Mouse (Mus musculus) splenic B cell, adult 2 months (primary cell): ENCODE measurements at regions not wholly inside any gene's neighbourhood (a gene's known extent, or its start where the extent isn't known, plus 50 kb on each side); places are given as distances from the start of the nearest gene placed in this dataset.

Experiments used
- DNase-seq: peaks from one replicate; pipeline ENCODE4 v3.0.0-alpha.2; 2011; ENCODE audit warnings: low read depth, low spot score
- H3K27me3 ChIP-seq: 2 replicates; pipeline ENCODE4 v1.6.1; 2012; ENCODE audit warnings: mild to moderate bottlenecking, low read length, moderate library complexity, mixed read lengths; ENCODE audit not compliant: control insufficient read depth, poor library complexity, insufficient read depth, severe bottlenecking
- H3K36me3 ChIP-seq: 2 replicates; pipeline ENCODE4 v1.6.1; 2012; ENCODE audit warnings: mild to moderate bottlenecking, low read length, moderate library complexity, mixed read lengths; ENCODE audit not compliant: control insufficient read depth, poor library complexity, insufficient read depth, severe bottlenecking

- H3K36me3 ChIP-seq, result no peaks in the 10 kb centered on the region
- no peaks in the 10 kb centered on the region for H3K27me3 ChIP-seq
Measured at GRCm38 (mm10) chrX:11861892-11862291, 298.3 kb downstream of the Bcor start.

GRCm38 (mm10) chrX:11863106-11863505, 297.0 kb downstream of the Bcor start:
- H3K27me3 ChIP-seq, result no peaks in the 10 kb centered on the region
- no peak for DNase-seq
- H3K36me3 ChIP-seq, result no peaks in the 10 kb centered on the region

More at GRCm38 (mm10) chrX:11861892-11862291, 298.3 kb downstream of the Bcor start:
- DNase-seq, result no peak

- no peaks in the 10 kb centered on the region for H3K36me3 ChIP-seq
- H3K27me3 ChIP-seq, result no peaks in the 10 kb centered on the region
- no peak for DNase-seq
Measured at GRCm38 (mm10) chrX:11873913-11874312, 286.2 kb downstream of the Bcor start.

- Histone ChIP-seq H3K36me3 (no peaks in the 10 kb centered on the region), H3K27me3 (no peaks in the 10 kb centered on the region; the same call in 1 of the 2 replicates)
- DNase-seq, result no peak
Measured at GRCm38 (mm10) chrX:11876636-11877035, 283.5 kb downstream of the Bcor start.

GRCm38 (mm10) chrX:11878028-11878427, 282.1 kb downstream of the Bcor start:
- peak; percentile 46 for DNase-seq
- Histone ChIP-seq H3K27me3 (no peaks in the 10 kb centered on the region; the same call in 1 of the 2 replicates), H3K36me3 (no peaks in the 10 kb centered on the region)

GRCm38 (mm10) chrX:11880972-11881371, 279.2 kb downstream of the Bcor start:
- Histone ChIP-seq H3K27me3 (no peaks in the 10 kb centered on the region; the same call in 1 of the 2 replicates), H3K36me3 (no peaks in the 10 kb centered on the region)
- peak; percentile 63 for DNase-seq

GRCm38 (mm10) chrX:11883738-11884716, 276.1 kb downstream of the Bcor start:
- H3K27me3 ChIP-seq, result no peaks in the 10 kb centered on the region; the same call in 1 of the 2 replicates
- no peaks in the 10 kb centered on the region for H3K36me3 ChIP-seq
- no peak for DNase-seq

- no peaks in the 10 kb centered on the region for H3K36me3 ChIP-seq
- DNase-seq, result peak; percentile 83
Measured at GRCm38 (mm10) chrX:11892396-11892795, 267.8 kb downstream of the Bcor start.

GRCm38 (mm10) chrX:11893606-11894279, 266.4 kb downstream of the Bcor start:
- no peaks in the 10 kb centered on the region for H3K36me3 ChIP-seq
- peak; percentile 45 for DNase-seq
- no peaks in the 10 kb centered on the region for H3K27me3 ChIP-seq

More at GRCm38 (mm10) chrX:11892396-11892795, 267.8 kb downstream of the Bcor start:
- no peaks in the 10 kb centered on the region for H3K27me3 ChIP-seq

- H3K36me3 ChIP-seq, result no peaks in the 10 kb centered on the region
- H3K27me3 ChIP-seq, result no peaks in the 10 kb centered on the region
- DNase-seq, result no peak
Measured at GRCm38 (mm10) chrX:11894280-11894662, 265.9 kb downstream of the Bcor start.

GRCm38 (mm10) chrX:11895396-11895795, 264.8 kb downstream of the Bcor start:
- H3K27me3 ChIP-seq, result no peaks in the 10 kb centered on the region
- DNase-seq, result no peak
- no peaks in the 10 kb centered on the region for H3K36me3 ChIP-seq

- Histone ChIP-seq H3K36me3 (no peaks in the 10 kb centered on the region), H3K27me3 (no peaks in the 10 kb centered on the region)
- no peak for DNase-seq
Measured at GRCm38 (mm10) chrX:11898280-11898679, 261.9 kb downstream of the Bcor start.

GRCm38 (mm10) chrX:11899051-11899450, 261.1 kb downstream of the Bcor start:
- DNase-seq, result no peak
- Histone ChIP-seq H3K36me3 (no peaks in the 10 kb centered on the region), H3K27me3 (no peaks in the 10 kb centered on the region)

GRCm38 (mm10) chrX:11899914-11900313, 260.2 kb downstream of the Bcor start:
- no peaks in the 10 kb centered on the region for H3K36me3 ChIP-seq
- no peak for DNase-seq
- no peaks in the 10 kb centered on the region for H3K27me3 ChIP-seq

GRCm38 (mm10) chrX:11901791-11902190, 258.4 kb downstream of the Bcor start:
- no peaks in the 10 kb centered on the region for H3K36me3 ChIP-seq
- DNase-seq, result no peak
- H3K27me3 ChIP-seq, result no peaks in the 10 kb centered on the region
